Mouse (Mus musculus) hematopoietic stem cell, adult 5-6 weeks (primary cell): ENCODE measurements around the gene March6. TPM values are rescaled to one million over a fixed set of nuclear protein-coding genes. Genes with fewer than 3 reads are reported as not detected.

Experiments used
- ATAC-seq, 2 experiments: fragments of 125-278 bp in 1 of 2; replicated peaks in 1 of 2; 2 replicates each; pipeline ENCODE4 v1.8.0; 2016 to 2017; ENCODE audit warnings: inconsistent platforms in 2 of 2, mild to moderate bottlenecking in 2 of 2, moderate number of reproducible peaks in 2 of 2, low read depth in 1 of 2, moderate TSS enrichment in 1 of 2; ENCODE audit not compliant: low FRiP score in 2 of 2, poor library complexity in 2 of 2, severe bottlenecking in 2 of 2, insufficient read depth in 1 of 2, low TSS enrichment in 1 of 2
- total RNA-seq: library from RNA; stranded (forward); fragments of 172-1452, 232-1000 nt; gene quantifications from 2 replicates; pipeline ENCODE4 v1.2.3, GENCODE M21; 2017

Gene March6
- total RNA-seq, 1 experiment from 2014 or later, result 59.5 TPM

DNA sequence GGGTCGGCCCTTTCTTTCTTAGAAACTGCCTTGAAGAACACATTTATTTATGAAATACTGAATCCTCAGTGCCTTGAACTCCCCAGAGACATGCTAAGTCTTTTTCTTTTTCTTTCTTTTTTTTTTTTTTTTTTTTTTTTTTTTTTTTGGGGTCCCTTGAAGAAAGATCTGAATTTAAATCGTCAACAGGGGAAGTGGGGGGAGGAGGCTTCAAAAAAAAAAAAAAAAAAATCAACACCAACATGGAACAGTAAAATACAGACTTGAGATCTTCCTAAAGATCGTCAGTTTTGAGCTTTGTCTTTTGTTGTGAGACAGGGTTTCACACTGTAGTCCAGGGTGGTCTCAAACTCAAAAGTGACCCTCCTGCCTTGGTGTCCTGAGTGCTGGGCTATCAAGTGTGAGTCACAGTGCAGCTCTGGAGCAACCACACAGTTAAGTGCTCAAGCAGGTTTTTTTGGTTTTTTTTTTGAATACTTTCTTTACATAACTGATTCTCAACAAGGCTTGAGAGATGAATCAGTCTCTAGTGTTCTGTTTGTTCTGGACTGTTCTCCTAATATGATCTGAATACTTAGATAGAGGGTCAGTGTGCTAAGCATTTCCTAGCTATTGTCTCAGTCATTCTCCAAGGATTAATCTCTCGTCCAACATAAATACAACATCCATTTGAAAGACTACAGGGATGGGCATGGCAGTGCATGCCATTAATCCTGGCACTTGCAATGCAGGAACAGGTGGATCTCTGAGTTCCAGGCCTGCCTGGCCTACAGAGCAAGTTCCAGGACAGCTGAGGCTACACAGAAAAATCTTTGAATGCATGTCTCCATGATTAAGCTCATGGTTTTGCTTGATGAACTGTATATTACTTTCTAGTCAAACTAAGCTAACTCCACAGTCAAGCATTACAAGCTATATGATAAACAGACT is 57.9 kb downstream of the March6 start:
- ATAC-seq, result no peak

- no peak for ATAC-seq
Observed at GRCm38 (mm10) chr15:31471529-31471928, 59.3 kb downstream of the March6 start.

DNA sequence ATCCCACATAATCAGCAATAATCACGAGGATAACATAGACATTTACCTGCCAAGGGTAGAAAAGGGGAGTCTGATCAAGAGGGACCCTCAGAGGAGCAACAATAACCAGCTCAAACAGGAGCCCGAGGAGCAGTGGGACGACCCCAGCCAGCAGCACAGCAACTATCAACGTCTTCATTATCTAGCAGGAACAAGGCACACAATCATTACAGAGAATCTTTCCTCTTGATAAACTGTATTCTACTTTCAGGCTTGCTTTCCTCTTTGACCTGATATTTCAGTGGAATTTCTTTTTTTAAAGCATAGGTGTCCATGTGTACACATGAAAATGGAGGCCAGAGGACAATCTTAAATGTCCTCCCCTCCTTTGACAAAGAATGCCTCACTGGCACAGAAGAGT is 61.4 kb downstream of the March6 start:
- no peak for ATAC-seq

GRCm38 (mm10) chr15:31468806-31469205 is 62.0 kb downstream of the March6 start:
- no peak for ATAC-seq

DNA sequence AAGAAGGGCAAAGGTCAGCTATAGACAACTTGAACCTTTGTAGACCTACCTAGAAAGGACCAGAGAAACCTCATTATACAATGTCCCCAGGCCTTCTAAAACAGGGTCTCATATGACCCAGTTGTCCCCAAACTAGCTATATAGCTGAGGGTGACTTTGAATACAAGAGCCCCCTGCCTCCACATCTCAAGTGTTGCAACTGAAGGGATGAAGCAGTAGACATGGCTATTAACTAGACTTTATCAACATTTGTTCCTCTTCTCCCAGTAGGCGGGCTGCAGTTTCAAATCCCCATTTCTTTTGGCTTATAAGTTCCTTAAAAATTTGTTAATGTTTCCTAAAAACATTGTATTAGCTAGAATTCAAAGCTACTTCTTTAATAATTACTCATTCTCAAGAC is 64.1 kb downstream of the March6 start:
- ATAC-seq, result no peak

DNA sequence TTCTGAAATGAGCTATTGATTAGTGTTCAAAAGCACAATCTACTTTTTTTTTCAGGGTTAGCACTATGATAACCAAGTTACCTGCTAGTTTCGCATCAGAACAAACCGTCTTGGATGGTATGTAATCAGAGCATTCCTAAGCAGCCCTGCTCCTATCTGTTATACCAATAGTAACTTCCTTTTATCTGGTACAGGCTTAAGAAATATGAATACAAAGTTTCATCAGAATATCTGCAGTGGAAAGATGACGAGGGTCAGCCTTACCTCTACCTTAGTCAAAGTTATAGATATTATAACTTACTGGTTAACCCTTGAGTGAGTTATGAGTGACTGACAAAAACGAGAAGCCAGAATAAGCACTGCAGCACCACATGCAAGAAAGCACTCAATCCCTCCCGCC is 64.6 kb downstream of the March6 start:
- no peak for ATAC-seq

GRCm38 (mm10) chr15:31465806-31466205 is 65.0 kb downstream of the March6 start:
- ATAC-seq, result no peak

DNA sequence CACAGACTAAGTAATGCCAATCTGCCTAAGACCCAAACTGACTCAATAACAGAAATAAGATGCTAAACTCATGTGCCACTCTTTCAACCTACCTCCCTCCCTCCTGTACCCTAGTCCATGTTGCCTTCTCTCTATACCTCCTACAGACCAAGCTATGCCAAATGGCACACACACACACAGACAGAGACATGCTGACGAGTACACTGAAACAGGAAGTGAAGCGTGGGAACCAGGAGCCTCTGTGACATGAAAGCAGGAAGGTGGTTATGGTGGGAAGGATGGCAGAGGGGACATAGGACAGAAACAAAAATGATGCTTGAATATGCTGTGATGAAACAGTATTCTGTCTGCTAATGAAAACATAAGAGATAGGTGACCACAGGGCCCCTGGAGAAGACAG is 70.3 kb downstream of the March6 start:
- ATAC-seq, result no peak

- no peak for ATAC-seq
Observed at GRCm38 (mm10) chr15:31458081-31458480, 72.8 kb downstream of the March6 start.

DNA sequence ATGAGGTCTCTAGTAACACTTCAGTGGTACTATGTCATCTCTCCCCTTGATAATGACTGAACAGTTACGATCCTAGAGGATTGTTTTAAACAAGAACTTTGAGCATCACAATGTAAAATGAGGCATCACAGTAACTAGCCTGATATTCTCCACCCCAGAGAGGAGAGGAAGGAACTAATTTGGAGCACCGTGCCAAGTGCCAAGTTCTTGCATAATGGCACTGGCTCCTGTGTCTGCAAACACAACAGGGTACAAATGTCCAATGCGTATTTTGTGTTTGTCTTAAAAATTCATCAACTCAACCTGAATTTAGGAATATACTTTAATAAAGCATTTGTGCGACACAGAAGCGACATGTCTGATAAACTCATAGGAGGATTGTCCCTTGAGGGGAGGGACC is 74.5 kb downstream of the March6 start:
- ATAC-seq, result no peak

GRCm38 (mm10) chr15:31454861-31455295 is 76.0 kb downstream of the March6 start:
- ATAC-seq, result no peak

DNA sequence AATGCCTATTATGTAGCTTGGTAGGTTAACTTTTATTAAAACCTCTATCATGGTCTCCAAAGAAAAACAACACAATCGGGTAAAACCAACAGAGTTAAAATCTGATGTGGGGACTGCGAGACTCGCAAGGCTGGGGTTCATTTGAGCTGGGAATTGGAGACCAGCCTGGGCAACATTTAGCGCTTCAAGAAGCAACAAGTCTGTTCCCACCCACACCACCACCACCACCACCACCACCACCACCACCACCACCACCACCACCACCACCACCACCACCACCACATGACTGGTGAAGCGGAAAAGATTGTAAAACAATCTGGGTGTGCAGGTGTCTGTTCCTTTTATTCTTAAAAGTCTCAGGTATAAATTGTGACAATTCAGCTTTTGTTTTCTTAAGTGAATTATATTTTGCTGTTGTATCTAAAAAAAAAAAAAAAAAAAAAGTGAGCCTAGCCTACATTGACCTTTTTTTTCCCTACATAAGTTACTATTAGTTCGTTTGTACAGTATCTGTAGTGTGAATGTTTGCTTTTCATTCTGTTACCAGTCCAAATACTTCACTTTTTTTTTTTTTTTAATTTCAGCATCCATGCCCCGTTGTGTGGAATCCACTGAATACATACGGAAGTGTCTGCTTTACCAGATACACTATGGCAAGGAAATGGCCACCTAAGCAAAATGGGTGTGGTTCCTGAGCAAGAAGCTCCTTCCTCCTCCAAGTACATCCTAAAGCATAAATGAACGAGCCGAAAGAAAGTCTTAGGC is 76.6 kb downstream of the March6 start:
- ATAC-seq, result no peak

DNA sequence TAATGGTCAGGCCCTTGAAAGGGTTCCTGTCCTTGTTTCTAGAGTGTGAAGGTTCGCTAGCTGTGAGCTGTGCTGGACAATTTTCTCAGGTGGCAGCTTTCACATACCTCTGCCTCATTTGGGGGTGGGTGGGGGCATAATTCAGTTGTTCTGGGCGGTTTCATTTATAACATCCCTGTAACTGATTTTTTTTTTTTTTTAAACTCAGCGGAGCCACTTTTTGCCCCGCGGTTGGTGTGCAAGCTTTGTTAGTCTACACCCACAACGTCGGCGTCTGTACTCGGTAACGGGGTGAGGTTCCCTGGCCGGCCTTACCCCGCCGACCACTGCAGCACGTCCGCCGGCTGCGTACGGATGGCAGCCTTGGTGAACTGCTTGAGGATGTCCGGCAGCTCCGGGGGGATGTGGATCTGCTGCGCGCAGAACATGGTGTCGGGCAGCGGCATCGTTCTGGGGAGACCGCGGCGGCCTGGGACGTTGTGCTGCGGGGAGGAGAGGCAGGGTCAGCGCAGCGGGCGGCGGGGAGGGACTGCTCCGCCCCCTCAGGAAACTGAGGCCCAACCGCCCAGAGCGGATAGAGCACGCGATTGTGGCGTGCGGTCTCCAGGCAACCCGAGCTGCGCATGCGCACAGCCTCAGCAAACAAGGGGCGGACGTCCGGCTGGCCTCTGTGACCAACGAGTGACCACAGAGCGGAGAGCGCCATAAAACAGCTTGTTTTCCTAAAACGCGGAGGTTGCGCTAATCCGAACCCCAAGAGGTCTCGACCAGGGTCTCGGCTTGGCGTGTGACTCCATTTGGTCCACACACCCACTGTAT is 77.5 kb downstream of the March6 start, which contains the start of gene Ropn1l:
TSS of gene Ropn1l (minus strand) at position 640 of the 819 bp plus-strand sequence.
- ATAC-seq, result peak; percentile 86 to 87

GRCm38 (mm10) chr15:31452336-31453097 is 78.3 kb downstream of the March6 start:
- 0 out of 4 replicates have a peak, but pooled peaks of 1 of the 2 experiments have one; percentile 3 for ATAC-seq

DNA sequence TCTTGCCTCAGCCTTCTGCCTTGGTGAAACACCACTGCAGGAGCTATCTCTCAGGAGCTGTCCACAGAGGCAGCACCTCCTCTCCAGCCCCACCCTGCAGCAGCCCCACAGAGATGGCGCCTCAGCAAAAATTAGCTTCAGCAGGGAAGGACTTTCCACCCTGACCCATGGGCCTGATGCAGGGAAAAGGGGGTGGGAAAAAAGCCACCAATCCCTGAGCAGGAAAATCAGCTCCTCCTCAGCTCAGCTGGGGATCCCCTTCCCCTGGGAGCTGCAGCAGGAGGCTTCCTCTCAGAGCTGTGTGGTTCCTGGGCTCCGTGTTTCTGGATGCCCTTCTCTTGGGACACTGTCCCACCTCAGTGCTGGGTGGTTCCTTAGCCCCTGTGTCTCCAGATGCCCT is 81.1 kb downstream of the March6 start:
- no peak for ATAC-seq

- ATAC-seq, result peak; percentile 76 to 88
Observed at GRCm38 (mm10) chr15:31447121-31447520, 83.7 kb downstream of the March6 start.

GRCm38 (mm10) chr15:31442698-31443097 is 88.2 kb downstream of the March6 start:
- no peak for ATAC-seq
